In the genomic region with DNA sequence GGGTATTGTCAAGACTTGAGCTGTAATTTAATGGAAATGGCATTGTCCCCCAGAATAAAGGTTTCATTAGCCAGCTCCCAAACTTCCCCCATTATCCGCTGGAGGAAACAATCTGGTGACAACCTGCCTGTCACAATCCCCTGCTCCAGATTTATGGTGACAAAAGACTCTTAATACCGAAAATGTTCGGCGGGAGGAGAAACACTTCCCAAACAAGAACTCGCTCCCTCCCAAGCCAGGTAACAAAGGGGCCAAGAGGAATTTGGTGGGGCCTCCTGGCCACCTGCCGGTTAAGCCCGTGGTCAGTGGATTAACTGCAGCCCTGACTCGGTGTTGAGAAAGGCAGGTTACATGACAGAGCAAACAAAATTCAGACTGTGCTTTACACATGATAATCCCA, we compare ENCODE assay signal across 24 mouse cellular contexts.
"Had no signal": no experiment of that assay in that cellular context is flagged by ENCODE, and none has a peak within 500 bp of the region (broad histone marks: within the 10 kb centered on the region; RNA-seq: fewer than 3 reads in every experiment).

No protein-coding gene starts in this region.

- ATAC-seq: hindbrain, postnatal 0 days; intestine, embryonic 16.5 days; liver, embryonic 12.5 days had no signal

- H3K4me3 ChIP-seq: heart, embryonic 10.5 days; heart, embryonic 12.5 days; hindbrain, embryonic 13.5 days; hindbrain, embryonic 15.5 days; kidney, embryonic 15.5 days; layer of hippocampus, adult 2 months; left cerebral cortex, adult 2 months; limb, embryonic 13.5 days; limb, embryonic 15.5 days; liver, embryonic 12.5 days had no signal

- H3K4me1 ChIP-seq: heart, embryonic 12.5 days; hindbrain, embryonic 13.5 days; hindbrain, embryonic 15.5 days; limb, embryonic 13.5 days; limb, embryonic 15.5 days; liver, embryonic 12.5 days had no signal

- H3K4me2 ChIP-seq: heart, embryonic 12.5 days; hindbrain, embryonic 13.5 days; hindbrain, embryonic 15.5 days; kidney, embryonic 15.5 days; limb, embryonic 13.5 days; limb, embryonic 15.5 days; liver, embryonic 12.5 days had no signal

- H3K9ac ChIP-seq: heart, embryonic 12.5 days; hindbrain, embryonic 13.5 days; hindbrain, embryonic 15.5 days; kidney, embryonic 15.5 days; limb, embryonic 13.5 days; limb, embryonic 15.5 days; liver, embryonic 12.5 days; liver, embryonic 14.5 days had no signal

- H3K36me3 ChIP-seq: heart, embryonic 10.5 days; heart, embryonic 12.5 days; hindbrain, embryonic 13.5 days; hindbrain, embryonic 15.5 days; kidney, embryonic 15.5 days; limb, embryonic 13.5 days; limb, embryonic 15.5 days; liver, embryonic 12.5 days had no signal

- H3K9me3 ChIP-seq: heart, embryonic 10.5 days; kidney, embryonic 15.5 days; limb, embryonic 15.5 days; liver, embryonic 12.5 days had no signal

- H3K27ac ChIP-seq: heart, embryonic 10.5 days; hindbrain, embryonic 13.5 days; hindbrain, embryonic 15.5 days; hindbrain, postnatal 0 days; kidney, embryonic 15.5 days; kidney, postnatal 0 days; layer of hippocampus, adult 2 months; left cerebral cortex, adult 2 months; limb, embryonic 13.5 days; limb, embryonic 15.5 days; liver, embryonic 12.5 days; liver, embryonic 14.5 days had no signal

- DNase-seq: gastrocnemius, postnatal 14 days; gastrocnemius, postnatal 36 days; heart, adult 18-20 months; heart, postnatal 10 days; heart, postnatal 36 days; kidney, adult 11 months; kidney, adult 2 months; kidney, adult 9 months; kidney, postnatal 14 days; kidney, postnatal 36 days had no signal
